Mouse (Mus musculus) kidney, adult 2 months (tissue): Measurements from ENCODE around the gene AI837181. TPM values are rescaled to one million over a fixed set of nuclear protein-coding genes. Genes with fewer than 3 reads are reported as not detected.

Experiments used
- DNase-seq: peaks from one replicate; pipeline ENCODE4 v3.0.0; 2021
- H3K27ac ChIP-seq: fragments of 200-500 bp; 2 replicates; pipeline ENCODE4 v1.5.1; 2012; ENCODE audit warnings: low read depth, low read length, control low read depth, inconsistent platforms; ENCODE audit not compliant: insufficient read depth
- H3K27me3 ChIP-seq: fragments of 200-500 bp; replicated peaks from 2 replicates; pipeline ENCODE4 v1.6.1; 2012; ENCODE audit warnings: mild to moderate bottlenecking, moderate library complexity, low read length, inconsistent platforms; ENCODE audit not compliant: control insufficient read depth, insufficient read depth
- H3K36me3 ChIP-seq: fragments of 200-500 bp; 2 replicates; pipeline ENCODE4 v1.6.1; 2012; ENCODE audit warnings: mild to moderate bottlenecking, moderate library complexity, low read length, inconsistent platforms; ENCODE audit not compliant: control insufficient read depth, insufficient read depth
- H3K4me1 ChIP-seq: fragments of 200-500 bp; 2 replicates; pipeline ENCODE4 v1.6.1; 2011; ENCODE audit warnings: low read length; ENCODE audit not compliant: control insufficient read depth, insufficient read depth
- H3K4me3 ChIP-seq: fragments of 200-500 bp; 2 replicates; pipeline ENCODE4 v1.5.1; 2011; ENCODE audit warnings: mild to moderate bottlenecking, low read depth, low read length, control low read depth; ENCODE audit not compliant: insufficient read depth
- CTCF ChIP-seq: fragments of 200-500 bp; conservative IDR thresholded peaks from 2 replicates; pipeline ENCODE4 v1.5.1; 2011; ENCODE audit warnings: low read depth, mild to moderate bottlenecking, control low read depth, low read length, moderate library complexity, mixed read lengths; ENCODE audit not compliant: insufficient read depth, insufficient read length
- POLR2A ChIP-seq: fragments of 200-500 bp; IDR thresholded peaks from one replicate; pipeline ENCODE4 v1.6.1; 2011; ENCODE audit warnings: low read depth, low read length, control low read depth
- WGBS: fragments of 180-500 bp; shearing (Covaris S2); methylation state at CpG from one replicate; pipeline ENCODE4 v1.1.7; 2018; 5-methylcytosine and 5-hydroxymethylcytosine counted together
- polyA plus RNA-seq: library from polyadenylated mRNA; depleted of rRNA; stranded (reverse); fragments of >200 nt; gene quantifications from 2 replicates; pipeline ENCODE4 v1.2.3, GENCODE M21; 2012; rRNA removed

The AI837181 gene
- polyA plus RNA-seq = 71.4 and 78.4 TPM in 2 replicates

GRCm38 (mm10) chr19:5424782-5425741, at the start of gene AI837181, which contains the start of gene Drap1:
TSS of gene AI837181 (plus strand) at chr19:5425144.
TSS of gene Drap1 (minus strand) at chr19:5424979.
- Histone ChIP-seq H3K36me3 (no peaks in the 10 kb centered on the region; the same call in 1 of the 2 replicates), H3K27me3 (no peaks in the 10 kb centered on the region), H3K4me3 (peak within 1 kb of the TSS; percentile 96), H3K27ac (peak within 1 kb of the TSS; percentile 89), H3K4me1 (peaks cover 20% of the 10 kb centered on the region)
- TF ChIP-seq POLR2A (peak; percentile 8), CTCF (no peak)
- DNase-seq = peak; percentile 97
- WGBS = under 1% methylated on average over 87 of the region's 87 CpGs

- Histone ChIP-seq H3K4me1 (no peaks in the 10 kb centered on the region), H3K27ac (no peak overlapping the region), H3K27me3 (no peaks in the 10 kb centered on the region), H3K36me3 (peaks cover 9% of the 10 kb centered on the region), H3K4me3 (no peak overlapping the region)
- no peak for DNase-seq
- WGBS = 91% methylated on average over 1 of the region's 1 CpGs
- no peak for TF ChIP-seq CTCF
- TF ChIP-seq POLR2A = no peak
Measured at GRCm38 (mm10) chr19:5377446-5377845, 47.5 kb upstream of the AI837181 start.

- H3K36me3 ChIP-seq = peaks cover 14% of the 10 kb centered on the region
- TF ChIP-seq POLR2A (no peak), CTCF (no peak)
- no peaks in the 10 kb centered on the region for H3K27me3 ChIP-seq
- 93% methylated on average over 12 of the region's 12 CpGs for WGBS
- H3K27ac ChIP-seq = no peak overlapping the region
- no peak for DNase-seq
- H3K4me1 ChIP-seq = peaks cover 11% of the 10 kb centered on the region; the same call in 1 of the 2 replicates
- no peak overlapping the region for H3K4me3 ChIP-seq
Measured at GRCm38 (mm10) chr19:5383326-5383725, 41.6 kb upstream of the AI837181 start.

GRCm38 (mm10) chr19:5384715-5385114, 40.2 kb upstream of the AI837181 start:
- peaks cover 14% of the 10 kb centered on the region for H3K36me3 ChIP-seq
- H3K27me3 ChIP-seq = no peaks in the 10 kb centered on the region
- WGBS = 91% methylated on average over 8 of the region's 8 CpGs
- H3K4me1 ChIP-seq = peaks cover 11% of the 10 kb centered on the region; the same call in 1 of the 2 replicates
- H3K4me3 ChIP-seq = no peak overlapping the region
- TF ChIP-seq POLR2A (no peak), CTCF (no peak)
- H3K27ac ChIP-seq = no peak overlapping the region
- no peak for DNase-seq

GRCm38 (mm10) chr19:5388011-5388441, 36.9 kb upstream of the AI837181 start:
- peak; percentile 36 for DNase-seq
- Histone ChIP-seq H3K27me3 (no peaks in the 10 kb centered on the region), H3K4me3 (peak overlapping the region; percentile 92), H3K4me1 (peaks cover 11% of the 10 kb centered on the region; the same call in 1 of the 2 replicates), H3K27ac (peak overlapping the region; percentile 75), H3K36me3 (peaks cover 3% of the 10 kb centered on the region; the same call in 1 of the 2 replicates)
- TF ChIP-seq CTCF = no peak
- no peak for TF ChIP-seq POLR2A
- under 1% methylated on average over 43 of the region's 43 CpGs for WGBS

- Histone ChIP-seq H3K36me3 (peaks cover 3% of the 10 kb centered on the region; the same call in 1 of the 2 replicates), H3K4me1 (peaks cover 11% of the 10 kb centered on the region; the same call in 1 of the 2 replicates), H3K27me3 (no peaks in the 10 kb centered on the region), H3K4me3 (peak within 1 kb of the TSS; percentile 94), H3K27ac (peak within 1 kb of the TSS; percentile 90)
- WGBS = 2% methylated on average over 43 of the region's 43 CpGs
- DNase-seq = peak; percentile 98
- TF ChIP-seq POLR2A (peak; percentile 94), CTCF (no peak)
Measured at GRCm38 (mm10) chr19:5388588-5389242, 36.2 kb upstream of the AI837181 start, which contains the start of gene Sart1. TSS of gene Sart1 (minus strand) at chr19:5388703.
